Mouse (Mus musculus) spleen, adult 2 months (tissue): ENCODE results near the gene Gopc.

Experiments used
- CTCF ChIP-seq: fragments of 200-500 bp; IDR thresholded peaks from 2 replicates; pipeline ENCODE4 v1.5.1; 2011; ENCODE audit warnings: mild to moderate bottlenecking, inconsistent platforms; ENCODE audit not compliant: insufficient read depth, insufficient read length, insufficient replicate concordance; ENCODE audit errors: extremely low read depth
- POLR2A ChIP-seq: fragments of 200-500 bp; IDR thresholded peaks from 2 replicates; pipeline ENCODE4 v1.6.1; 2011; ENCODE audit warnings: low read depth, low read length, inconsistent platforms

- TF ChIP-seq CTCF (no peak), POLR2A (no peak)
Observed at GRCm38 (mm10) chr10:52289261-52289660, 92.7 kb downstream of the Gopc start.
